Mouse (Mus musculus): ENCODE results near the gene Rfx1. TPM values are rescaled to one million over a fixed set of nuclear protein-coding genes. Genes with fewer than 3 reads are reported as not detected.

The Rfx1 gene
- polyA plus RNA-seq, 2 experiments from 2014 or later, result 10.9 to 14.0 TPM

DNA sequence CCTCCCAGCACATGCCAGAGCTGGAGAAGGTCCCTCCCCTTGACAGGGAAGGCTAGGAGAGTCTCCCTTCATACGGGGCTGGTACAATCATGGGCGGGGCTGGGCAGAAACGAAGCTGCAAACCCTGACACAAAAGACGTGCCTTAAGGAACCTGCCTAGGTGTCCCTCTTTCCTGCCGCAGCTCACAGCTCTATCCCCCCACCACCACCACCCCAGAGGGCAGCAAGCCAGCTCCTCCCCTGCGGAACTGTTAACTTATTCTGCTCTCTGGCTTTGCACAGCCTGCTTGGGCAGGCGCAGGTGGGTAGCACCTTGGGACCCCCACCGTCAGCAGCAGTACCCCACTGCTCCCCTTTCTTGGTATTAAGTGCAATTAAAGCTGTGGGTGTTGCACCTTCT, 29.4 kb downstream of the Rfx1 start:
- ATAC-seq, result no peak

DNA sequence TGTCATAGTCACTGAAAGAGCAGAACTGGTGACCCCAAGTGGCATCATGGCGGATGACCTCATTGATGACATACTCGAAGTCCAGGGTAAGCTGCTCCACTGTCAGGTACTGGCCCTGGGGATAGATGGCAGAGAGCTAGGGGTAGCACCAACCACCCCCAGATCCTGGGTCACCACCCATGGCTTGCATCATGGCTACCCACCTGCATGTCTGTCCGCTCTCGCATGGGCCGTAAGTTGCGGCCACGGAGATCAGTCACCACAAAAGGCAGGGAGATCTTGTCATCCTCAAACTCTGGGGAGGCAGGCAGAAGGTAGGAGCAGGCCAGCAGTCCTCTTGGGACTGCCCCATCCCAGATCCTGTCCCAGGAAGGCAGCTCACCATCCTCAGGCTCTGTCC, 31.7 kb downstream of the Rfx1 start:
- ATAC-seq, result no peak

DNA sequence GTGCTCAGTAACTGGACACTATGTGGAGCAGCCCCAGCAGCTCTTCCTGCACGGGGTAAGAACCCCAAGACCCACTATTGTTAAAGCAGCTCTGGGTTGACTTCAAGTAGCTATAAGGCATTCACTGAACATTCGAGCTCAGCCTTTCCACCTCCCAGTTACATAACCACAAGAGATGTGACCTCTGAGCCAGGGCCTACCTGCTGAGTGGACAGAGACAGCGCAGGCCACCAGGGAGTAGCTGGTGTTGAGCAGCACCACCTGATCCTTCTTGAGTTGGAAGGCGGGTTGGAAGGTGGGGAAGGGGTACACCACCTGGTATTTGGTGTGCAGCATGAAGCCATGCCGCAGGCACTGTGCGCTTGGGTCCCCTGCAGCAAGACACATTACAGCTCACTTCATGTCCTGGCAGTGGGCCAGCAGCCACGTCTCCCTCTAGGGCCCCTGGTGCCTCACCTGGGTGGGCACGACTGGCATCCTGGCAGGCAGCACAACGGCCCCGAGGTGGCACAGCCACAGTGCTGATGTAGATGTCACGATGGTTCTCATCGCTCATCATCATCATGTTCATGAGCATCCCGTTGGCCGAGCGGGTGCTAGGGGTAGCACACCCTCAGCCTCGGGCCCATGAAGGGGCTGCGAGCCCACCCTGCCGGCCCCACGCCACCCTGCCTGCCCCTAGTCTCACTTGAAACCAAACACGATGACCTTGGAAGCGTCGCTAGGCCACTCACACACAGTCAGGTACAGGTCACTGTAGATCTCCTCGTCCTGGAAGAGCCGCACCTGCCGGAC, 35.0 kb downstream of the Rfx1 start:
- ATAC-seq, result no peak

DNA sequence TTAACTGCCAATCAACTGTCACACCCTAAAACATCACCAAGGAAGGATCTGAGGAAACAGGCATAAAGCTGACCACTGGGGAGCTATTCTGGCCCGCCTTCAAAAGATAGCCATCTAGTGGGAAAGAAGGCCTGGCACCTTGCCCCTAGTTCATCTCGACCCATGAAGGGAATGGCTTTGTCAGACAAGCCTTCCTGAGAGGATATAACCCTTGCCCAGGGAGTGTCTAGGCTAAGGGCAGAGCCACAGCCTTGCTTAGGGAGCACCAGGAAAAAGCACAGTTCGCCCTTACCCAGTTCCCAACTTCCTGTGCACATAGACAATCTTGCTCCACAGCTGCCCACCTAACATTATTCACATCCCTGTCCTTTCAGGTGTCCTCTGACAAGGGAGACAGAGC, 37.0 kb downstream of the Rfx1 start:
- no peak for ATAC-seq

DNA sequence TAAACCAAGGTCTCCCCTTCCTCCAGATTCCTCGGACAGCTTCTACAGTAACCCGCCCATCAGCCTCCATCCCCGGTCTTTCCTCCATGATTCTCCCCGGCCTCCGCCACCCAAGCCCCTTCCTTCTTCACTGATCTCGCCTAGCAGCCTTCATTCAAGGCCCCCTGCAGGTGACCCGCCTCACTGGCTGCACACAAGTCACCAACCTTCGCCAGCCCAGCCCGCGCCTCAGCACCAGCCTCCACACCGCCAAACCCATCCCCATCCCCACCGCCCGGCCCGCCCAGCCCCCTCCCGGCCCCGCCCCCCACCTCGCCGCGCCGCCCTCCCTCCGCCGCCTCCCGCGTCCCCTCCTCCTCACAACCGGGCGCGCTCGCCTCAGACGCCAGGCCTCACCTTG, 37.6 kb downstream of the Rfx1 start:
- ATAC-seq, result peak; percentile 24

DNA sequence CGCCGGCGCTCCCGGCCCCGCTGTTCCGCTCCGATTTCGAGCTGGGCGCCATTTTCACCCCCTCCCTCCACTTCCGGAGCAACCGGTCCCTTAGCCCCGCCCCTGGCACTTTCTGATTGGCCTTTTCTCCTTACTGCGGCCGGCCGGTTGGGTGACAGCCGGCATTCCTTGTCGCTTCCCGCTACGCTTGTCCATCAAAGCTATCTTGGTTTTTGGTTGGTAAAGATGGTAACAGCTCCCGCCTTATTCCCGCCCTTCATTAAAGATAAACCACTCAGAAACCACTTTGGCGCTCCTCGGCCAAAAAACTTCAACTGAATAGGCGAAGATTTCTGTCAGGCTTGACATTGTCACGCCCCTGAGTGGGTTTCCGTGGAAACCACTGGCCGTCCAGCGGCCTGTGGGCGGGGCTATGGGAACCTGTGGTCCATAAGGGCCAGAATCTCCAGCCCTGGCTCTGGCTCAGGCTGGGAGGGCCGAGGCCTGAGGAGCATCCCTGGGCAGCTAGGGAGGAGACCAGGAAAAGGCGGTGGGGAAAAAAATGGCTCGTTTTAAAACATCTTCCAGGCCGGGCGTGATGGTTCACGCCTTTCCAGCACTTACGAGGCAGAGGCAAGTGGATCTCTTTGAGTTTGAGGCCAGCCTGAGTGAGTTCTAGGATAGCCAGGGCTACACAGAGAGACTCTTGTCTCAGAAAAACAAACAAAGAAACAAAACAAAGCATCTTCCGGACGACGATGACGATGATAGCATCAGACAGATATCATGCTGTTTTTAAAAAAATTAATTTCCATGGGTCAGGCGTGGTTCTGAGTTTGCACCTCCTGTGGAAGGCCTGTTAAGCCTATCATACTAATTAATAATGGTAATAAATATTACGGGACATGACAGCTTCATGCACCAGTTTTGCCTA, 38.3 kb downstream of the Rfx1 start, which contains the start of gene Dcaf15:
Gene Dcaf15 (minus strand): TSS at position 72 of the 913 bp plus-strand sequence.
- ATAC-seq, result peak; percentile 95

DNA sequence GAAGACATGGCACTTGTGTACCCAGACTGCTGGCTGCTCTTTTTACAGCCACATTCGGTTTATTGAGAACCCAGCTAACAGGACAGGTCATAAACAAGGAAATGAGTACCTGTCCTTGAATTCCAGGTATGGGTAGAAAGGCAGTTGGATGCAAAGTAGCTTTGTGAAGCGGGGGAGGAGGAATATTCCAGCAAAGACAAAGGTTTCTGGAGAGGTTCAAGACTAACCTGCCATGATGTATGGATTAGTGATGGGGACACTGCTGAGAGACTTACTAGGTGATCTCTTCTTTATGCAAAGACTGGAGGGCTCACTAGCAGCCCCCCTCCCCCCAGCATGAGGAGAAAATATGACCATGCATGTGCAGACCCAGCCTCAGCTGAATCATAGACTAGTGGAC, 39.0 kb downstream of the Rfx1 start:
- no peak for ATAC-seq

DNA sequence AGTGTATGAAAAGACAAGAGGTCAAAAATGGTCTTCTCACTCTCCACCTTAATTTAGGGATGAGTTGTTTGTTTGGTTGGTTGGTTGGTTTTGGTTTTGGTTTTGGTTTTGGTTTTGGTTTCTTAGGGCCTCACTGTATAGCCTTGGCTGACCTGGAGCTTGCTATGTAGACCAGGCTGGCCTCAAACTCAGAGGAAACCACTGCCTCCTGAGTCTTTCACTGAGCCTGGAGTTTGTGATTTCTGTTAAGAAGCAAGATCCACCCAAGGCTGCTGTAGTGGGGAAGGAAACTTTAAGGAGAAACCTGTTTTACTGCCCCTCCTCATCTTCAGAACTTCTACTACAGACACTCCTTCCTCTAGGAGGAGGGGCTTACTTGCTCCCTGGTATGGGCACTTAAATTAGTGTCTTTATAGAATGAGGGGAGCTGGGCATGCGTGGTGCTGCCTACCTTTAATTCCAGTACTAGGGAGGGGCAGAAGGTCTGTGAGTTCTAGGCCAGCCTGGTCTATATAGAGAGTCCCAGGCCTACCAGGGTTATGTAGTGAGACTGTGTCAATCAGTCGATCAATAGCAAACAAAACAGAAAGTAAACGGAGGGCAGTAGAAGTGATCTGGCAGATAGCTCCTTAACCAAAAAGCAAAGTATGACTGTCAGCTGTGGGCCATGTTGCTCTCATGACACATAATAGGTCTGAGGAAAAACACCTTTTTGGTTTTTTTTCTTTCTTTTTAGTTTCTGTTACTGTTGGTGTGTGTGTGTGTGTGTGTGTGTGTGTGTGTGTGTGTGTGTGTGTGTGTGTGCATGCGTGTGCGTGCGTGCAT, 39.8 kb downstream of the Rfx1 start:
- ATAC-seq, result peak; percentile 24

DNA sequence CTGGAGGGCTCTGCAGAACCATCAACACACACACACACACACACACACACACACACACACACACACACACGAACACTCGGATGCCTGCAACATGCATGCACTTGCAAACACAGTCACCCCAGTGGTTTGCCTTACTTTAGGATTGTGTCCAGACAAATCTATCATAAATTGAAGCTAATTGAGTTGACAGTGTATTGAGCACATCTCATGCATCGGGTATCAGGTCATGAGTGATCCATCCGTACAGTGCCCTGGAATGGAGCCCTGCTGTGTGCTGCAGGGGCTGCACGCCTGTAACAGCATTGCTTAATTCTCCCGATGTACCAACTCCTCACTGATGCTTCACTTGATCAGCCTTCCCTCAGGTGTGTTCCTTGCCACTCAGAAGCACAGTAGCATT, 49.0 kb downstream of the Rfx1 start:
- no peak for ATAC-seq

DNA sequence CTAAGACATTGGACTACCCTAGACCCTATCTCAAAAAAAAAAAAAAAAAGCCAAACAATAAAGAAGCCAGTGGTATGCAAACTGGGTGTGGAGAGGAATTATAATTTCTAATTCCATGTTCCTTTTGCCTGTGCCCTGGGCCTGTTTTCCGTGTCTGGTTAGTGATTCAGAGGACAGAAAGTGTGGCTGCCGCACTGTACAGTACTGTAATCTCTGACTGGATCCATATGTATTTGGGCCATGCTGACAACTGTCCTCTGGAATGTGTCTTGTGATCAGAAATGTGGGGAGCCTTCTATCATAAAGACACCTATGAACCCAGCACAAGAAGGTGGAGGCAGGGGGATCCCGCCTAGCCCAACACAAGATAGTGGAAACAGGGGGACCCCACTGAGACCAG, 55.5 kb downstream of the Rfx1 start:
- no peak for ATAC-seq

DNA sequence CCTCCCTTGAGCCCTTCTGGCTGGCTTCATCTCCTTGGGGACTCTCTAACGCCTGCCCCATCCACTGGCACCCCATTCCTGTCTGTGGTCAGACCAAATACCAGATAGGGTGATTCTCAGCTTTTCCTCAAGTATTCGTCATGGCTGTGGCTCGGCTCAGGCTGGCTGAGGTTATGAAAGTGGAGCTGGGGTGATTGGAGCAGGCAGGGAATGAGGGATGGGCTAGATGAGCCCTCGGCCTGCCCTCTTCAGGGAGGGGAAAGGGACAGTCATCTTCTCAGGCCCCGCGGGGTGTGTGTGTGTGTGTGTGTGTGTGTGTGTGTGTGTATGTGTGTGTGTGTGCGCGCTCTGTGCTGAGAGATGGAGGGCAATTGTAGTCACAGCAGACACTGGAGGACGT, 59.0 kb downstream of the Rfx1 start, which contains the start of gene Podnl1:
Gene Podnl1 (plus strand): TSS at position 334 of the 400 bp plus-strand sequence.
- no peak for ATAC-seq

DNA sequence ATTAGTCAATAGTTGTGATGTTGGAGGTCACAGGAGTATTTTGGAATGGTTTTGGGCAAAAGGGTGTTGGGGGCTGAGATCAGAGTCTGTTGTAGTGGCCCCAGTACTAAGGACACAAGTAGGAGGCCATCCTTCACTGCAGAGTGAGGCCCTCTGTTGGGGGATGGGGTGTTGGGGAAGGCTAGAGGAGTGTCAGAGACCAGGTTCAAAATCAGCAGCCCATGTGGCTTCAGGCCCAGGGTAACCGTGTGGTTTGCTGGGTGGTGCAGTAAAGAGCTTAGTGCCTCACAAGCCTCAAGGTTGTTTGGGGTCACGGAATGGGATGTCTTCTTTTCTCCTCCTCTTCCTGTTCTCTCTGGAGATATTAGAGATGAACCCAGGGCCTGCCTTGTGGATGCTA, 60.1 kb downstream of the Rfx1 start:
- ATAC-seq, result peak; percentile 11

DNA sequence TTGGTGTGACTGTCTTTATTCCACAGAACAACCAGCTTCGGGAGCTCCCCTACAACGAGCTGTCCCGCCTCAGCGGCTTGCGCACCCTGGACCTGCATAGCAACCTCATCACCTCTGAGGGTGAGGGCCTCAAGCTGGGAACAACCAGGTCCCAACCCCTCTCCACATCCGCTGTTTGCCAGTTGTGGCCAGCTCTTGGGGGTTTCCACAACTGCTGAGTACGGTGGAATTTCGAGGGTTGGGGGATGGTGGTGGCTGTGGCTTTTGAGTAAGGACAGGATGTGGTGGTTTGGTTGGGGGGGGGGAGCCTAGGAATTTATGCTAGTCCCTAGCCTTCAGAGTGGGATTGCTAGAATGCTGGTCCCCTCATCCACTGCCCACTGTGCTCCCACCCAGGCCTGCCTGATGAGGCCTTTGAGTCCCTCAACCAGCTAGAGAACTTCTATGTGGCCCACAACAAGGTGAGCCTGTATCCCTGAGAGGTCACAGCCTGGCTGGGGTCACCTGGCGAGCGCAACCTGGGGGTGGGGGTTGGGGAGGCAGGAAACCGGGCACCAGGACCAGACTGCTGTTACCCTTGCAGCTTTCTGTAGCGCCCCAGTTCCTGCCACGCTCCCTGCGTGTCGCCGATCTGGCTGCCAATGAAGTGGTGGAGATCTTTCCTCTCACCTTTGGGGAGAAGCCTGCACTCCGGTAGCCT, 60.7 kb downstream of the Rfx1 start:
- ATAC-seq, result peak; percentile 94

DNA sequence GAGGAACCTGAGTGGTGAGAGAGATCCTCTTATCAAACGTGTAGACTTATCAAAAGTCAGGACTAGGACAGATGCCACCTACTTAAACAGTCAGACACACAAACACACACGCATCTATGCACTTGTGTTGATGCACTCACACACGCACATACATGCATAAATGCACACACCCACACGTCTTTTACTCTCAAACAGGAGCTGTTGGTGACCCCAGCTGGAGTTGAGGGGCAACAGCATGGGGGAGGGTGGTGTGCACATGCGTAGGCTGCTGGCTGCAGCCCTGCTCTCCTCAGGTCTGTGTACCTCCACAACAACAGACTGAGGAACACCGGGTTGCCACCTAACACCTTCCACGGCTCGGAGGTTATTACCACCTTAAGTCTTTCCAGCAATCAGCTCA, 61.6 kb downstream of the Rfx1 start:
- ATAC-seq, result peak; percentile 13

DNA sequence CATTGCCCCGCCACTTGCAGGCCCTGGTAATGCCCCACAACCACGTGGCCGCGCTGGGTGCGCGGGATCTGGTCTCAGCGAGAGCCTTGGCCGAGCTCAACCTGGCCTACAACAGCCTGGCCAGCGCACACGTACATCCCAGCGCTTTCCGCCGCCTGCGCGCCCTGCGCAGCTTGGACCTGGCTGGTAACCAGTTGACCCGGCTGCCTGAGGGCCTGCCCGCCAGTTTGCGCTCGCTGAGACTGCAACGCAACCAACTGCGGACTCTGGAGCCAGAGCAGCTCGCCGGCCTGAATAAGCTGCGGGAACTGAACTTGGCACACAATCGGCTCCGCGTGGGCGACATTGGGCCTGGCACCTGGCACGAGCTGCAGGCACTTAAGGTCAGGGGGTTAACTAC, 64.2 kb downstream of the Rfx1 start:
- no peak for ATAC-seq

DNA sequence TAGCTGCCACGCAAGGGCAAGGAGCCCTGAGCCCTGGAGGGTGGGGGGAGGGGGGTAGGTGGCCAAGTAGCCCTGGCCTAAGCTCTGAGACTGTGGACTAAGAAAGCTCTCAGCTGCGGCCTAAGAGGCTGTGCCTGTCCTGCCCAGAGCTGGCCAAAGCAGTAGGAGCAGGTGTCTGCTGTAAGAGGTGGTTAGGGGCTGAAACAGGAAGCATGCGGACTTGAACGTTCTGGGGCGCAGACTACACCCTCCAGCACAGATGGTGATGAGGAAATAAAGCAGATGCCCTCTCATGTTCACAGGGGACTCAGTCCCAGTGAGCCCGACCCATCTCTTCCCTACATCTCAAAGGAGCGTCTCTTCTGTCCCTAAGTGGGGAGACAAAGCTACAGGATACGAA, 65.6 kb downstream of the Rfx1 start:
- ATAC-seq, result no peak

DNA sequence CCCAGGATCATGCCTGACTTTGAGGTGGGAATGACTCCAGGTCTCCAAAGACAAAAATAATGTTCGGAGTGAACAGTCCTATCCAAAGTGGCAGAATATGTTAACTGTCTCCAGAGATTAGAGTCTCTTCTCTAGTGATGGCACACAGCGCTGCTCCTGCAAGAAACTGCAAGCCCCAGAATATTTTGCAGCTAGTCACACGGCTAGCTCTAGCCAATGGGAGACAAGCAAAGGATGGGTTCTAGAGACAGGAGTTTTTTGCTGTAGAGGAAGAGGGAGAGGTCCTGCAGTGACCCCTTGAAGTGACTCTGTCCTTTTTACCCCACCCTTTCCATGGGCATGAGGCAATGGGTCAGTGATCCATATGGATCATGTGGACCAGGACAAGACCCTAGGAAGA, 71.2 kb downstream of the Rfx1 start:
- no peak for ATAC-seq

DNA sequence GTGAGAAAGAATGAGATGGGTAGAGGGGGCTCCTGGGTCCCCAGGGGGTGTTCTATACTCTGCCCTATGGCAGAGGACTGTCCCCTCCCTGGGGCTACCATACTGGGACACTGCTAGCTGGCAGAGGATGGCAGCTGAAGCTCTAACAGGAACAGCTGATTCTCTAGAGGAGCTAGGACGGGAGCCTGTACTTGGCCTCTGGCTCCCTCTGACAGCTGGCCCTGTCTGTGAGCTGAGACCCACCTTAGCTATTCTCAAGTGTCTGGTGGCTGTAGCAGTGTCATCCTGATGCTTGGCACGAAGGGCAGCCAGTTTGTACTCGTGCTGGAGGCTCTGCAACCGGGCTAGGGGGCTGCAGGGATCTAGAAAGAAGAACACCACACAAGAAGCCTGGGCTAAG, 74.2 kb downstream of the Rfx1 start:
- no peak for ATAC-seq

DNA sequence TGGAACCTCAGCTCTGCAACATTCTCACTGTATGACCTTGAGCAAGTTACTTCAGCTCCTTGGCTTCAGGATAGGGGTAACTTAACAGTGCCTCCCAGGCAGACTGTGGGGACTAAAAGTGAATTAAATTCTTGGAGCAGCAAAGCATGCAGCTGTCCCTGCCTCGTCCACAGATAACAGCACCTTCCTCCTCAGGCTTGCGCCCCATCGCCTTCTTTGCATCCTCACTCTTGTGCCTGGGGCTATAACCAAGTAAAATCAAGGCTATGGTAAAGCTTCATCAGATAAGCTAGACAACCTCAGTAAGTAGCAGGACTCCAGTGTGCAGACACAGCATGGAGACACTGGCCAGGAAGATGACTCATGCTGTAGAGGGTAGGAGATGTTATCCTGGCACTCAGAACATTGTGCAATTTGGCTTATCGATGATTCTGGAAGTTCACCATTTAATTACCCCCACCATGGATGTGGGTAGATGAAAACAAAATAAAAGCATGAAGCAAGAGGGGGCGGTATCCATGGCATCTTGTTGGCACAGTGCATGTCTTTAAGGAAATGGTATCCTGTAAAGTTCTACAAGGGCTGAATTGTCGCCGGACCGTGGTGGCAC, 78.1 kb downstream of the Rfx1 start:
- no peak for ATAC-seq

Measured in CD4-positive, CD25-positive, alpha-beta regulatory T cell, adult 4 months (primary cell).